Mouse (Mus musculus) stomach, postnatal 0 days (tissue): ENCODE data around the gene Msgn1. TPM values are rescaled to one million over a fixed set of nuclear protein-coding genes. Genes with fewer than 3 reads are reported as not detected.

Experiments used
- ATAC-seq: fragments of 200-750 bp; cut with Nextera tagmentation; 2 replicates; pipeline ENCODE4 v1.8.0; 2017; ENCODE audit not compliant: low FRiP score, low TSS enrichment
- DNase-seq: peaks from one replicate; pipeline ENCODE4 v3.0.0-alpha.2; 2016; ENCODE audit warnings: low spot score
- H3K27ac ChIP-seq: fragments of 300-500 bp; sonication (generic); replicated peaks from 2 replicates; pipeline ENCODE4 v1.5.1; 2014; ENCODE audit warnings: mild to moderate bottlenecking, control low read depth
- H3K27me3 ChIP-seq: fragments of 300-500 bp; sonication (generic); 2 replicates; pipeline ENCODE4 v1.6.1; 2014; ENCODE audit warnings: low read length; ENCODE audit not compliant: control insufficient read depth, insufficient read depth
- H3K36me3 ChIP-seq: fragments of 300-500 bp; sonication (generic); 2 replicates; pipeline ENCODE4 v1.6.1; 2014; ENCODE audit warnings: low read length, mixed read lengths; ENCODE audit not compliant: control insufficient read depth, insufficient read depth
- H3K4me1 ChIP-seq: fragments of 300-500 bp; sonication (generic); replicated peaks from 2 replicates; pipeline ENCODE4 v1.6.1; 2014; ENCODE audit warnings: antibody characterized with exemption; ENCODE audit not compliant: control insufficient read depth, insufficient read depth
- H3K4me2 ChIP-seq: fragments of 300-500 bp; sonication (generic); replicated peaks from 2 replicates; pipeline ENCODE4 v1.6.1; 2014; ENCODE audit warnings: low read depth, mild to moderate bottlenecking, control low read depth, moderate library complexity
- H3K4me3 ChIP-seq: fragments of 300-500 bp; sonication (generic); 2 replicates; pipeline ENCODE4 v1.5.1; 2014; ENCODE audit warnings: low read depth, low read length, control low read depth
- H3K9ac ChIP-seq: fragments of 300-500 bp; sonication (generic); 2 replicates; pipeline ENCODE4 v1.6.1; 2014; ENCODE audit warnings: mild to moderate bottlenecking, low read length, control low read depth, mixed read lengths
- H3K9me3 ChIP-seq: fragments of 300-500 bp; sonication (generic); 2 replicates; pipeline ENCODE4 v1.6.1; 2016; ENCODE audit warnings: low read length; ENCODE audit not compliant: control insufficient read depth
- CTCF ChIP-seq: IDR thresholded peaks from 2 replicates; pipeline ENCODE4 v1.5.1; 2016; ENCODE audit warnings: antibody characterized with exemption, low read depth, mild to moderate bottlenecking, moderate library complexity
- EP300 ChIP-seq: optimal IDR thresholded peaks from 2 replicates; pipeline ENCODE3; 2016; ENCODE audit warnings: antibody characterized with exemption
- WGBS: fragments of 180-500 bp; shearing (Covaris S2); extraction: QIAGEN DNeasy Blood & Tissue Kit; methylation state at CpG from one replicate; pipeline ENCODE4 v1.1.7; 2014; 5-methylcytosine and 5-hydroxymethylcytosine counted together
- polyA plus RNA-seq: library from polyadenylated mRNA; unstranded; fragments of >200 nt; fragmentation: Nextera tagmentation; extraction: Ambion mirVana; gene quantifications from 2 replicates; pipeline ENCODE4 v1.2.1, GENCODE M21; 2015

Gene Msgn1
- polyA plus RNA-seq, 1 experiment from 2014 or later = not detected

- no peak overlapping the region for H3K4me2 ChIP-seq
- WGBS = 54% methylated on average over 5 of the region's 5 CpGs
- TF ChIP-seq CTCF = no peak
- TF ChIP-seq EP300 = no peak
Measured at GRCm38 (mm10) chr12:11196830-11197229, 11.9 kb downstream of the Msgn1 start.

GRCm38 (mm10) chr12:11196142-11196597 is 12.6 kb downstream of the Msgn1 start:
- DNase-seq = peak; percentile 70
- Histone ChIP-seq H3K36me3 (no peaks in the 10 kb centered on the region), H3K27ac (no peak overlapping the region), H3K9ac (no peak overlapping the region), H3K4me3 (no peak overlapping the region), H3K4me2 (peak overlapping the region; percentile 51), H3K4me1 (0 out of 2 replicates have a peak, but pooled peaks cover 2% of the 10 kb centered on the region), H3K27me3 (no peaks in the 10 kb centered on the region), H3K9me3 (no peaks in the 10 kb centered on the region)
- peak; percentile 70 for ATAC-seq
- WGBS = 7% methylated on average over 16 of the region's 19 CpGs
- TF ChIP-seq CTCF (peak; percentile 92), EP300 (no peak)

More at GRCm38 (mm10) chr12:11196830-11197229, 11.9 kb downstream of the Msgn1 start:
- no peaks in the 10 kb centered on the region for H3K36me3 ChIP-seq
- no peak overlapping the region for H3K27ac ChIP-seq
- no peak overlapping the region for H3K4me3 ChIP-seq
- no peak for ATAC-seq
- 0 out of 2 replicates have a peak, but pooled peaks cover 2% of the 10 kb centered on the region for H3K4me1 ChIP-seq
- H3K9me3 ChIP-seq = no peaks in the 10 kb centered on the region
- no peak overlapping the region for H3K9ac ChIP-seq
- H3K27me3 ChIP-seq = no peaks in the 10 kb centered on the region
- no peak for DNase-seq

GRCm38 (mm10) chr12:11195031-11195430 is 13.7 kb downstream of the Msgn1 start:
- DNase-seq (no peak), ATAC-seq (no peak)
- Histone ChIP-seq H3K36me3 (no peaks in the 10 kb centered on the region), H3K4me1 (0 out of 2 replicates have a peak, but pooled peaks cover 2% of the 10 kb centered on the region), H3K27me3 (no peaks in the 10 kb centered on the region), H3K4me3 (no peak overlapping the region), H3K4me2 (no peak overlapping the region), H3K9me3 (no peaks in the 10 kb centered on the region), H3K27ac (no peak overlapping the region), H3K9ac (no peak overlapping the region)
- no peak for TF ChIP-seq CTCF
- TF ChIP-seq EP300 = no peak
- WGBS = 87% methylated on average over 1 of the region's 1 CpGs

- H3K4me1 ChIP-seq = no peaks in the 10 kb centered on the region
- peak; percentile 94 for TF ChIP-seq CTCF
- no peak for TF ChIP-seq EP300
- ATAC-seq (peak; percentile 90), DNase-seq (peak; percentile 88)
- peak overlapping the region; percentile 36 for H3K4me2 ChIP-seq
- no peaks in the 10 kb centered on the region for H3K27me3 ChIP-seq
- H3K9ac ChIP-seq = no peak overlapping the region
- no peaks in the 10 kb centered on the region for H3K9me3 ChIP-seq
- WGBS = 25% methylated on average over 11 of the region's 11 CpGs
- H3K4me3 ChIP-seq = 0 out of 2 replicates have a peak overlapping the region, but pooled peaks have one; percentile 1
- no peaks in the 10 kb centered on the region for H3K36me3 ChIP-seq
- no peak overlapping the region for H3K27ac ChIP-seq
Measured at GRCm38 (mm10) chr12:11178486-11179154, 30.2 kb downstream of the Msgn1 start.

- H3K4me3 ChIP-seq = no peak overlapping the region
- H3K4me1 ChIP-seq = no peaks in the 10 kb centered on the region
- no peaks in the 10 kb centered on the region for H3K36me3 ChIP-seq
- H3K27me3 ChIP-seq = no peaks in the 10 kb centered on the region
- H3K4me2 ChIP-seq = peak overlapping the region; percentile 36; the same call in 1 of the 2 replicates
- no peak overlapping the region for H3K9ac ChIP-seq
- DNase-seq = no peak
- H3K9me3 ChIP-seq = no peaks in the 10 kb centered on the region
- H3K27ac ChIP-seq = no peak overlapping the region
- WGBS = 27% methylated on average over 5 of the region's 5 CpGs
- no peak for ATAC-seq
- TF ChIP-seq EP300 = no peak
- peak; percentile 61 for TF ChIP-seq CTCF
Measured at GRCm38 (mm10) chr12:11177408-11178394, 31.1 kb downstream of the Msgn1 start.
